ENCODE assay signal across 12 mouse cellular contexts in genomic region chr2:27223012-27223421, GRCm38 (mm10). TPM values are rescaled to one million over a fixed set of nuclear protein-coding genes. Genes with fewer than 3 reads are reported as not detected.
DNase-seq lines count a peak whose midpoint lies in the region; ATAC-seq and TF ChIP-seq lines count a peak whose summit lies in the region.
"Had no signal": no experiment of that assay in that cellular context is flagged by ENCODE, and none has a peak within 500 bp of the region (broad histone marks: within the 10 kb centered on the region; RNA-seq: fewer than 3 reads in every experiment).

No protein-coding gene starts in this region.

- H3K9ac ChIP-seq in lung, embryonic 14.5 days = no peak overlapping the region
- no peak overlapping the region for H3K9ac ChIP-seq in forebrain, embryonic 16.5 days (replicated peaks; ENCODE audit: low read depth, low read length)
- H3K9ac ChIP-seq: embryonic facial prominence, embryonic 12.5 days; liver, postnatal 0 days had no signal

- peaks cover 14% of the 10 kb centered on the region; the same call in 1 of the 2 replicates for H3K36me3 ChIP-seq in lung, embryonic 14.5 days (ENCODE audit: insufficient read depth)
- H3K36me3 ChIP-seq in forebrain, embryonic 16.5 days (ENCODE audit: control insufficient read depth, insufficient read depth) = no peaks in the 10 kb centered on the region
- H3K36me3 ChIP-seq: embryonic facial prominence, embryonic 12.5 days had no signal

- H3K4me1 ChIP-seq in lung, embryonic 14.5 days (ENCODE audit: insufficient read depth) = no peaks in the 10 kb centered on the region
- H3K4me1 ChIP-seq in forebrain, embryonic 16.5 days (replicated peaks; ENCODE audit: control insufficient read depth, insufficient read depth, low read length) = peaks cover 9% of the 10 kb centered on the region; the same call in 1 of the 2 replicates
- H3K4me1 ChIP-seq: embryonic facial prominence, embryonic 12.5 days had no signal

- no peaks in the 10 kb centered on the region for H3K9me3 ChIP-seq in lung, embryonic 14.5 days (ENCODE audit: low read depth, low read length)
- no peaks in the 10 kb centered on the region for H3K9me3 ChIP-seq in forebrain, embryonic 16.5 days (ENCODE audit: control insufficient read depth, low read length)
- H3K9me3 ChIP-seq: embryonic facial prominence, embryonic 12.5 days had no signal

- ATAC-seq in lung, embryonic 14.5 days (ENCODE audit: insufficient read depth) = no peak
- no peak for ATAC-seq in forebrain, embryonic 16.5 days
- ATAC-seq: liver, postnatal 0 days had no signal

- no peak overlapping the region for H3K4me2 ChIP-seq in lung, embryonic 14.5 days
- H3K4me2 ChIP-seq in forebrain, embryonic 16.5 days (ENCODE audit: low read length) = no peak overlapping the region
- H3K4me2 ChIP-seq: embryonic facial prominence, embryonic 12.5 days had no signal

- no peaks in the 10 kb centered on the region for H3K27me3 ChIP-seq in lung, embryonic 14.5 days (ENCODE audit: insufficient read depth, low read length)
- H3K27me3 ChIP-seq in forebrain, embryonic 16.5 days (replicated peaks; ENCODE audit: control insufficient read depth, insufficient read depth, low read length) = no peaks in the 10 kb centered on the region
- H3K27me3 ChIP-seq: embryonic facial prominence, embryonic 12.5 days had no signal

- no peak for TF ChIP-seq CTCF in lung, embryonic 14.5 days (IDR thresholded peaks at IDR 0.05; ENCODE audit: low read depth)

- WGBS in lung, embryonic 14.5 days = 70% methylated on average over 7 of the region's 7 CpGs
- 58% methylated on average over 7 of the region's 7 CpGs for WGBS in forebrain, embryonic 16.5 days

- 0 out of 2 replicates have a peak overlapping the region, but pooled peaks have one; percentile 24 for H3K27ac ChIP-seq in lung, embryonic 14.5 days (ENCODE audit: low read depth)
- no peak overlapping the region for H3K27ac ChIP-seq in forebrain, embryonic 16.5 days (ENCODE audit: low read length)
- H3K27ac ChIP-seq: embryonic facial prominence, embryonic 12.5 days; kidney, postnatal 0 days had no signal

- no peak for DNase-seq in lung, embryonic 14.5 days
- DNase-seq in lung, adult 18-20 months = no peak
- peak; percentile 46 for DNase-seq in cerebellum, adult 8-10 months
- peak; percentile 59 to 66 for DNase-seq in layer of hippocampus, postnatal 10 days (ENCODE audit: low spot score in 2 of 2)
- DNase-seq in right cerebral cortex, postnatal 14 days = peak; percentile 43
- DNase-seq in urinary bladder, adult 2 months (ENCODE audit: low spot score) = no peak
- DNase-seq: heart, postnatal 36 days; liver, postnatal 0 days; thymus, postnatal 36 days had no signal

- H3K4me3 ChIP-seq in lung, embryonic 14.5 days (ENCODE audit: low read depth, low read length) = no peak overlapping the region
- no peak overlapping the region for H3K4me3 ChIP-seq in forebrain, embryonic 16.5 days (replicated peaks; ENCODE audit: low read length)
- H3K4me3 ChIP-seq: embryonic facial prominence, embryonic 12.5 days had no signal

RNA-seq across cellular contexts. Expression of gene Sardh, which starts 25.1 kb away (rescaled TPM):
- polyA plus RNA-seq in lung, embryonic 14.5 days (2014; fragmentation: Nextera tagmentation; extraction: Ambion mirVana) = 23.6 and 25.0 TPM in 2 replicates
- total RNA-seq in layer of hippocampus, postnatal 10 days (2021) = 10 to 100 TPM; 10.0 to 11.2 TPM
- polyA plus RNA-seq in urinary bladder, adult 2 months (2012; rRNA removed) = 8.1 and 10.6 TPM in 2 replicates
- 4.1 and 5.8 TPM in 2 replicates for polyA plus RNA-seq in forebrain, embryonic 16.5 days (2015; fragmentation: Nextera tagmentation; extraction: Ambion mirVana)

RNA-seq across cellular contexts. Expression of gene Dbh, which starts 58.0 kb away (rescaled TPM):
- polyA plus RNA-seq in lung, embryonic 14.5 days (2014; fragmentation: Nextera tagmentation; extraction: Ambion mirVana) = 0.20 and 0.75 TPM in 2 replicates
- total RNA-seq in layer of hippocampus, postnatal 10 days (2021) = under 1 TPM; 0.20 to 0.50 TPM
- 0.38 and 0.44 TPM in 2 replicates for polyA plus RNA-seq in urinary bladder, adult 2 months (2012; rRNA removed)
- polyA plus RNA-seq in forebrain, embryonic 16.5 days (2015; fragmentation: Nextera tagmentation; extraction: Ambion mirVana) = not detected in 2 replicates
- polyA plus RNA-seq: liver, postnatal 0 days had no signal

Comparison
In these comparisons a context has a peak if more than half of its experiments do, and no peak if none do; other contexts are left out.
1. DNase-seq: peak in cerebellum, adult 8-10 months (single experiment), layer of hippocampus, postnatal 10 days (2 of 2) and right cerebral cortex, postnatal 14 days (single experiment); none in lung, embryonic 14.5 days (single experiment), lung, adult 18-20 months (0 of 2) and urinary bladder, adult 2 months (single experiment).